Comparison of ENCODE assay signal across 30 mouse cellular contexts in genomic region chr5:65387008-65387867, GRCm38 (mm10). TPM values are rescaled to one million over a fixed set of nuclear protein-coding genes. Genes with fewer than 3 reads are reported as not detected.
DNase-seq lines count a peak whose midpoint lies in the region; ATAC-seq and TF ChIP-seq lines count a peak whose summit lies in the region.
"Had no signal": no experiment of that assay in that cellular context is flagged by ENCODE, and none has a peak within 500 bp of the region (broad histone marks: within the 10 kb centered on the region; RNA-seq: fewer than 3 reads in every experiment).

No protein-coding gene starts in this region.

- H3K4me2 ChIP-seq in liver, postnatal 0 days (ENCODE audit: low read depth, low read length): no peak overlapping the region
- no peak overlapping the region for H3K4me2 ChIP-seq in liver, embryonic 11.5 days
- H3K4me2 ChIP-seq in myocyte (ENCODE audit: low read depth): no peak overlapping the region
- H3K4me2 ChIP-seq: forebrain, embryonic 15.5 days; heart, embryonic 13.5 days; liver, embryonic 13.5 days; lung, embryonic 14.5 days; midbrain, embryonic 15.5 days; neural tube, embryonic 15.5 days had no signal

- no peaks in the 10 kb centered on the region for H3K9me3 ChIP-seq in liver, postnatal 0 days (ENCODE audit: low read length)
- no peaks in the 10 kb centered on the region for H3K9me3 ChIP-seq in liver, embryonic 11.5 days (ENCODE audit: control insufficient read depth, low read length)
- H3K9me3 ChIP-seq: embryonic facial prominence, embryonic 10.5 days; forebrain, embryonic 15.5 days; heart, embryonic 13.5 days; liver, embryonic 13.5 days; megakaryocyte, embryonic 14.5 days; midbrain, embryonic 15.5 days; neural tube, embryonic 15.5 days had no signal

- no peak for ATAC-seq in liver, postnatal 0 days
- no peak for ATAC-seq in liver, embryonic 11.5 days (replicated peaks; ENCODE audit: low FRiP score)
- ATAC-seq: activated CD4-positive, CD25-positive, alpha-beta regulatory T cell, adult 4 months; forebrain, embryonic 15.5 days; hindbrain, embryonic 16.5 days; midbrain, embryonic 15.5 days had no signal

- H3K79me2 ChIP-seq in heart, adult 2 months (replicated peaks; ENCODE audit: control insufficient read depth, insufficient read depth, low read length): no peaks in the 10 kb centered on the region
- peaks cover 39% of the 10 kb centered on the region for H3K79me2 ChIP-seq in myocyte (ENCODE audit: control insufficient read depth, insufficient read depth)

- TF ChIP-seq POLR2A in heart, adult 2 months (IDR thresholded peaks at IDR 0.05; ENCODE audit: insufficient read depth, low read depth, low read length): peak; percentile 21; the same call in 1 of the 2 replicates
- peak; percentile 23 for TF ChIP-seq POLR2A in myocyte (IDR thresholded peaks at IDR 0.05; ENCODE audit: insufficient read length, low read depth)
- no peak for TF ChIP-seq POLR2A in kidney, adult 2 months (IDR thresholded peaks at IDR 0.05; ENCODE audit: low read depth, low read length)

- H3K27ac ChIP-seq in heart, adult 2 months: no peak overlapping the region
- peak overlapping the region; percentile 3; the same call in 1 of the 2 replicates for H3K27ac ChIP-seq in liver, postnatal 0 days (ENCODE audit: low read depth)
- H3K27ac ChIP-seq in liver, embryonic 11.5 days (ENCODE audit: low read depth, low read length): no peak overlapping the region; the same call in 1 of the 2 replicates
- H3K27ac ChIP-seq in kidney, adult 2 months (ENCODE audit: insufficient read depth, low read depth, low read length): no peak overlapping the region
- H3K27ac ChIP-seq: embryonic facial prominence, embryonic 10.5 days; forebrain, embryonic 15.5 days; heart, embryonic 13.5 days; kidney, postnatal 0 days; left cerebral cortex, adult 2 months; liver, embryonic 13.5 days; midbrain, embryonic 15.5 days; neural tube, embryonic 15.5 days had no signal

- no peak overlapping the region for H3K9ac ChIP-seq in heart, adult 2 months (ENCODE audit: low read depth, low read length)
- no peak overlapping the region for H3K9ac ChIP-seq in liver, postnatal 0 days (replicated peaks)
- H3K9ac ChIP-seq in liver, embryonic 11.5 days (ENCODE audit: low read depth, low read length): no peak overlapping the region
- H3K9ac ChIP-seq: forebrain, embryonic 15.5 days; heart, embryonic 13.5 days; lung, embryonic 14.5 days; midbrain, embryonic 15.5 days; neural tube, embryonic 15.5 days had no signal

- intact Hi-C loops in heart, adult 2 months (cut with DNase I): no loop called here
- intact Hi-C loops in heart, postnatal 14 days (cut with DNase I): no loop called here

- no peak for TF ChIP-seq CTCF in heart, adult 2 months (IDR thresholded peaks at IDR 0.05)
- TF ChIP-seq CTCF in liver, postnatal 0 days (IDR thresholded peaks at IDR 0.05; ENCODE audit: low read depth): no peak
- TF ChIP-seq CTCF in kidney, adult 2 months (conservative IDR thresholded peaks at IDR 0.05; ENCODE audit: insufficient read depth, insufficient read length, low read depth, low read length): no peak

- H3K4me1 ChIP-seq in heart, adult 2 months (ENCODE audit: control insufficient read depth, insufficient read depth, low read length): peaks cover 4% of the 10 kb centered on the region
- peaks cover 15% of the 10 kb centered on the region for H3K4me1 ChIP-seq in liver, postnatal 0 days (ENCODE audit: insufficient read depth)
- H3K4me1 ChIP-seq in liver, embryonic 11.5 days (replicated peaks; ENCODE audit: control insufficient read depth, insufficient read depth, low read length): peaks cover 15% of the 10 kb centered on the region
- H3K4me1 ChIP-seq in kidney, adult 2 months (ENCODE audit: control insufficient read depth, insufficient read depth, low read length): no peaks in the 10 kb centered on the region

- WGBS in heart, adult 2 months: 78% methylated on average over 6 of the region's 6 CpGs
- WGBS in liver, postnatal 0 days (ENCODE audit: insufficient replicate concordance): 67% methylated on average over 6 of the region's 6 CpGs
- WGBS in liver, embryonic 11.5 days: 70% methylated on average over 6 of the region's 6 CpGs
- 75% methylated on average over 6 of the region's 6 CpGs for WGBS in kidney, adult 2 months

- no peaks in the 10 kb centered on the region for H3K27me3 ChIP-seq in heart, adult 2 months (ENCODE audit: control insufficient read depth, insufficient read depth, low read length)
- H3K27me3 ChIP-seq in liver, postnatal 0 days (ENCODE audit: insufficient read depth, low read length): no peaks in the 10 kb centered on the region
- no peaks in the 10 kb centered on the region for H3K27me3 ChIP-seq in liver, embryonic 11.5 days (replicated peaks; ENCODE audit: control insufficient read depth, insufficient read depth, low read length)
- H3K27me3 ChIP-seq in myocyte (ENCODE audit: control insufficient read depth, insufficient read depth, insufficient read length): no peaks in the 10 kb centered on the region
- H3K27me3 ChIP-seq in kidney, adult 2 months (replicated peaks; ENCODE audit: control insufficient read depth, insufficient read depth, low read length): no peaks in the 10 kb centered on the region
- H3K27me3 ChIP-seq: forebrain, embryonic 15.5 days; heart, embryonic 13.5 days; liver, embryonic 13.5 days; megakaryocyte, embryonic 14.5 days; midbrain, embryonic 15.5 days; neural tube, embryonic 15.5 days had no signal

- no peak for DNase-seq in heart, adult 2 months
- DNase-seq in heart, postnatal 14 days: no peak
- no peak for DNase-seq in liver, postnatal 0 days
- DNase-seq in liver, embryonic 11.5 days (ENCODE audit: low spot score): no peak
- peak; percentile 11 for DNase-seq in NIH3T3 (ENCODE audit: low read depth)
- DNase-seq in adrenal gland, postnatal 25 days: no peak
- DNase-seq in kidney, adult 2 months: no peak
- DNase-seq: adrenal gland, postnatal 14 days; B cell, adult 2 months; cerebellum, adult 9-10 months; gastrocnemius, postnatal 10 days; heart, adult 18-20 months; kidney, adult 18-20 months; left cerebral cortex, postnatal 4 days; liver, embryonic 13.5 days; lung, embryonic 14.5 days; lung, postnatal 36 days; thymus, adult 18-20 months; thymus, postnatal 36 days had no signal

- TF ChIP-seq EP300 in heart, adult 2 months (IDR thresholded peaks at IDR 0.05; ENCODE audit: insufficient read depth, low read depth, low read length): no peak
- no peak for TF ChIP-seq EP300 in liver, postnatal 0 days (IDR thresholded peaks at IDR 0.05; ENCODE audit: low read depth)

- H3K36me3 ChIP-seq in heart, adult 2 months (ENCODE audit: control insufficient read depth, insufficient read depth, low read length): peaks cover 17% of the 10 kb centered on the region
- H3K36me3 ChIP-seq in liver, postnatal 0 days (replicated peaks; ENCODE audit: insufficient read depth, low read length): peaks cover 30% of the 10 kb centered on the region
- H3K36me3 ChIP-seq in liver, embryonic 11.5 days (ENCODE audit: control insufficient read depth, insufficient read depth, low read length): peaks cover 27% of the 10 kb centered on the region
- peaks cover 39% of the 10 kb centered on the region for H3K36me3 ChIP-seq in myocyte (ENCODE audit: control insufficient read depth, insufficient read depth)
- no peaks in the 10 kb centered on the region for H3K36me3 ChIP-seq in kidney, adult 2 months (ENCODE audit: control insufficient read depth, insufficient read depth, low read length)

- no peak overlapping the region for H3ac ChIP-seq in myocyte (ENCODE audit: control insufficient read depth, insufficient read length)

- H3K4me3 ChIP-seq in heart, adult 2 months: no peak overlapping the region
- no peak overlapping the region for H3K4me3 ChIP-seq in liver, postnatal 0 days (ENCODE audit: low read depth, low read length)
- H3K4me3 ChIP-seq in liver, embryonic 11.5 days (ENCODE audit: low read depth, low read length): no peak overlapping the region
- no peak overlapping the region for H3K4me3 ChIP-seq in myocyte
- no peak overlapping the region for H3K4me3 ChIP-seq in kidney, adult 2 months (ENCODE audit: insufficient read depth, low read depth, low read length)
- H3K4me3 ChIP-seq: embryonic facial prominence, embryonic 10.5 days; forebrain, embryonic 15.5 days; heart, embryonic 13.5 days; left cerebral cortex, adult 2 months; liver, embryonic 13.5 days; megakaryocyte, embryonic 14.5 days; midbrain, embryonic 15.5 days; neural tube, embryonic 15.5 days had no signal

RNA-seq across cellular contexts. Expression of gene Rpl9, which starts 4.0 kb away (rescaled TPM):
- total RNA-seq in heart, adult 2 months (2021): 100 to 1,000 TPM; 592 to 715 TPM
- 190 and 325 TPM in 2 replicates for polyA plus RNA-seq in heart, adult 2 months (2012; rRNA removed)
- 100 to 1,000 TPM; 580 to 665 TPM for total RNA-seq in heart, postnatal 14 days (2021)
- polyA plus RNA-seq in liver, postnatal 0 days (2015; fragmentation: Nextera tagmentation; extraction: Ambion mirVana): 609 and 626 TPM in 2 replicates
- 1,151 and 1,248 TPM in 2 replicates for polyA plus RNA-seq in liver, embryonic 11.5 days (2014; fragmentation: Nextera tagmentation; extraction: Ambion mirVana)
- 2,064 TPM for polyA plus RNA-seq in myocyte (2012; fragmentation: generic; extraction: Trizol)
- total RNA-seq in adrenal gland, postnatal 25 days (2021): 893 and 1,018 TPM in 2 replicates
- 220 and 310 TPM in 2 replicates for polyA plus RNA-seq in kidney, adult 2 months (2012; rRNA removed)

RNA-seq across cellular contexts. Expression of gene Lias, which starts 4.1 kb away (rescaled TPM):
- total RNA-seq in heart, adult 2 months (2021): 10 to 100 TPM; 45.7 to 54.1 TPM
- 21.3 and 32.5 TPM in 2 replicates for polyA plus RNA-seq in heart, adult 2 months (2012; rRNA removed)
- 10 to 100 TPM; 53.3 to 60.3 TPM for total RNA-seq in heart, postnatal 14 days (2021)
- polyA plus RNA-seq in liver, postnatal 0 days (2015; fragmentation: Nextera tagmentation; extraction: Ambion mirVana): 31.1 and 34.0 TPM in 2 replicates
- polyA plus RNA-seq in liver, embryonic 11.5 days (2014; fragmentation: Nextera tagmentation; extraction: Ambion mirVana): 80.2 and 80.8 TPM in 2 replicates
- polyA plus RNA-seq in myocyte (2012; fragmentation: generic; extraction: Trizol): 22.6 TPM
- total RNA-seq in adrenal gland, postnatal 25 days (2021): 45.7 and 62.1 TPM in 2 replicates
- 18.6 and 26.1 TPM in 2 replicates for polyA plus RNA-seq in kidney, adult 2 months (2012; rRNA removed)

RNA-seq across cellular contexts. Expression of gene Klb, which starts 39.1 kb away (rescaled TPM):
- under 1 TPM; 0.08 to 0.34 TPM for total RNA-seq in heart, adult 2 months (2021)
- polyA plus RNA-seq in heart, adult 2 months (2012; rRNA removed): 0.91 and 1.1 TPM in 2 replicates
- total RNA-seq in heart, postnatal 14 days (2021): under 1 TPM; 0.12 to 0.55 TPM
- polyA plus RNA-seq in liver, postnatal 0 days (2015; fragmentation: Nextera tagmentation; extraction: Ambion mirVana): 17.4 and 19.3 TPM in 2 replicates
- polyA plus RNA-seq in liver, embryonic 11.5 days (2014; fragmentation: Nextera tagmentation; extraction: Ambion mirVana): 10.8 and 11.6 TPM in 2 replicates
- polyA plus RNA-seq in myocyte (2012; fragmentation: generic; extraction: Trizol): 0.01 TPM
- 5.0 and 6.5 TPM in 2 replicates for total RNA-seq in adrenal gland, postnatal 25 days (2021)
- 1.5 and 1.8 TPM in 2 replicates for polyA plus RNA-seq in kidney, adult 2 months (2012; rRNA removed)
- polyA plus RNA-seq: activated CD4-positive, CD25-positive, alpha-beta regulatory T cell, adult 4 months; embryonic facial prominence, embryonic 10.5 days; lung, embryonic 14.5 days had no signal

RNA-seq across cellular contexts. Expression of gene Ugdh, which starts 48.5 kb away (rescaled TPM):
- total RNA-seq in heart, adult 2 months (2021): 10 to 100 TPM; 13.6 to 18.0 TPM
- 6.1 and 12.7 TPM in 2 replicates for polyA plus RNA-seq in heart, adult 2 months (2012; rRNA removed)
- total RNA-seq in heart, postnatal 14 days (2021): 10 to 100 TPM; 23.2 to 25.1 TPM
- polyA plus RNA-seq in liver, postnatal 0 days (2015; fragmentation: Nextera tagmentation; extraction: Ambion mirVana): 13.0 and 13.5 TPM in 2 replicates
- 48.2 and 49.3 TPM in 2 replicates for polyA plus RNA-seq in liver, embryonic 11.5 days (2014; fragmentation: Nextera tagmentation; extraction: Ambion mirVana)
- 30.9 TPM for polyA plus RNA-seq in myocyte (2012; fragmentation: generic; extraction: Trizol)
- 73.1 and 77.1 TPM in 2 replicates for total RNA-seq in adrenal gland, postnatal 25 days (2021)
- polyA plus RNA-seq in kidney, adult 2 months (2012; rRNA removed): 29.6 and 31.2 TPM in 2 replicates

RNA-seq across cellular contexts. Expression of gene Rfc1, which starts 51.8 kb away (rescaled TPM):
- total RNA-seq in heart, adult 2 months (2021): 10 to 100 TPM; 31.9 to 38.2 TPM
- polyA plus RNA-seq in heart, adult 2 months (2012; rRNA removed): 8.4 and 11.5 TPM in 2 replicates
- 10 to 100 TPM; 25.1 to 25.5 TPM for total RNA-seq in heart, postnatal 14 days (2021)
- 26.4 and 32.3 TPM in 2 replicates for polyA plus RNA-seq in liver, postnatal 0 days (2015; fragmentation: Nextera tagmentation; extraction: Ambion mirVana)
- 82.3 and 83.3 TPM in 2 replicates for polyA plus RNA-seq in liver, embryonic 11.5 days (2014; fragmentation: Nextera tagmentation; extraction: Ambion mirVana)
- polyA plus RNA-seq in myocyte (2012; fragmentation: generic; extraction: Trizol): 8.7 TPM
- total RNA-seq in adrenal gland, postnatal 25 days (2021): 41.2 and 59.4 TPM in 2 replicates
- 9.1 and 10.9 TPM in 2 replicates for polyA plus RNA-seq in kidney, adult 2 months (2012; rRNA removed)
